Mouse (Mus musculus) forebrain, embryonic 11.5 days (tissue): ENCODE results near the gene Eif4g1. TPM values are rescaled to one million over a fixed set of nuclear protein-coding genes. Genes with fewer than 3 reads are reported as not detected.

ENCODE experiments used
- ATAC-seq: fragments of 200-750 bp; cut with Nextera tagmentation; replicated peaks from 2 replicates; pipeline ENCODE4 v1.8.0; 2017; ENCODE audit warnings: moderate TSS enrichment; ENCODE audit not compliant: low FRiP score
- DNase-seq: peaks from one replicate; pipeline ENCODE4 v3.0.0-alpha.2; 2017; ENCODE audit warnings: low spot score
- H3K27ac ChIP-seq: fragments of 300-500 bp; sonication (generic); 2 replicates; pipeline ENCODE4 v1.5.1; 2014; ENCODE audit warnings: low read depth, low read length
- H3K27me3 ChIP-seq: fragments of 300-500 bp; sonication (generic); 2 replicates; pipeline ENCODE4 v1.6.1; 2014; ENCODE audit warnings: mild to moderate bottlenecking, low read length, mixed read lengths; ENCODE audit not compliant: control insufficient read depth, insufficient read depth
- H3K36me3 ChIP-seq: fragments of 300-500 bp; sonication (generic); 2 replicates; pipeline ENCODE4 v1.6.1; 2014; ENCODE audit warnings: mild to moderate bottlenecking, low read length, moderate library complexity, mixed read lengths; ENCODE audit not compliant: control insufficient read depth, insufficient read depth
- H3K4me1 ChIP-seq: fragments of 300-500 bp; sonication (generic); replicated peaks from 2 replicates; pipeline ENCODE4 v1.6.1; 2014; ENCODE audit warnings: low read length, mixed read lengths; ENCODE audit not compliant: control insufficient read depth, insufficient read depth
- H3K4me2 ChIP-seq: fragments of 300-500 bp; sonication (generic); 2 replicates; pipeline ENCODE4 v1.6.1; 2014; ENCODE audit warnings: low read depth, mild to moderate bottlenecking, low read length, moderate library complexity, mixed read lengths; ENCODE audit not compliant: severe bottlenecking
- H3K4me3 ChIP-seq: fragments of 300-500 bp; sonication (generic); 2 replicates; pipeline ENCODE4 v1.5.1; 2014; ENCODE audit warnings: low read depth, low read length
- H3K9ac ChIP-seq: fragments of 300-500 bp; sonication (generic); 2 replicates; pipeline ENCODE4 v1.6.1; 2014; ENCODE audit warnings: low read length
- H3K9me3 ChIP-seq: fragments of 300-500 bp; sonication (generic); 2 replicates; pipeline ENCODE4 v1.6.1; 2016; ENCODE audit warnings: low read length, mixed read lengths; ENCODE audit not compliant: control insufficient read depth
- WGBS: fragments of 180-500 bp; shearing (Covaris S2); extraction: QIAGEN DNeasy Blood & Tissue Kit; methylation state at CpG from one replicate; pipeline ENCODE4 v1.1.7; 2014; 5-methylcytosine and 5-hydroxymethylcytosine counted together
- polyA plus RNA-seq: library from polyadenylated mRNA; unstranded; fragments of >200 nt; fragmentation: Nextera tagmentation; extraction: Ambion mirVana; gene quantifications from 2 replicates; pipeline ENCODE4 v1.2.1, GENCODE M21; 2014

Gene Eif4g1
- polyA plus RNA-seq, 1 experiment from 2014 or later = 186 TPM

DNA sequence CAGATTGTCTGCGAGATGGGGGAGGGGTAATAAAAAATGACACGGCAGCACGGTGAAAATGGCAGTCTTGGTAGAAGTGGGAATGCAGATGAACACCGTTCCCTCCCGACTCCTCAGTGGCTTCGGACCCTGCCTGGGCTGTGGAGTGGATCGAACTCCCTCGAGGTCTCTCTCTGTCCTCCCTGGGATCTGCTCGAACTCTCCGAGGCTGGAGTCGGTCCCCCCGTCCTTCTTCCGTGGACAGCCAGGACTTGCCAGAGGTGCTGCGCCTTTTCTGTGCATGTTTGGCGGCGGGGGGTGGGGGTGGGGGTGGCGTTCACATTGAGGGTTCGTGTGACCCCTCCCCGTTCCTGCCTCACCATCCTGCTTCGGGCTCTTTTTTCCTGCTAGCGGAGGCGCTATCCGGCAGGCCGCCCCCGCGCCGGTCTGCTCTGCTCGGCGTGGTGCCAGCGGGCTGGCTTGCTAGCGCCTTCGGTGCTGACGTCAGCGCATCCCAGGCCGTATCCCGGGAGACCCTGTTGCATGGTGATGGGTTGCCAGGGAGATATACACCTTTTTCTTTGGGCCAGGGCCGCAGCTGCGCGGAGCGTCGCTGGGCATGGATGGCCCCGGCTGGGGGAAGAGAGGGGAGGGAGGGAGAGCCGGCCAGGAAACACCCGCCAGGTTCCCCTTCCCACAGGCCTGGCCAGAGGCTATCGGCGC lies 27.7 kb downstream of the Eif4g1 start:
- Histone ChIP-seq H3K9me3 (no peaks in the 10 kb centered on the region), H3K36me3 (peaks cover 5% of the 10 kb centered on the region), H3K4me3 (peak overlapping the region; percentile 35), H3K27ac (peak overlapping the region; percentile 58), H3K27me3 (no peaks in the 10 kb centered on the region), H3K9ac (peak overlapping the region; percentile 63), H3K4me1 (peaks cover 21% of the 10 kb centered on the region), H3K4me2 (peak overlapping the region; percentile 69)
- DNase-seq (peak; percentile 95), ATAC-seq (peak; percentile 83)
- WGBS = 3% methylated on average over 46 of the region's 46 CpGs

DNA sequence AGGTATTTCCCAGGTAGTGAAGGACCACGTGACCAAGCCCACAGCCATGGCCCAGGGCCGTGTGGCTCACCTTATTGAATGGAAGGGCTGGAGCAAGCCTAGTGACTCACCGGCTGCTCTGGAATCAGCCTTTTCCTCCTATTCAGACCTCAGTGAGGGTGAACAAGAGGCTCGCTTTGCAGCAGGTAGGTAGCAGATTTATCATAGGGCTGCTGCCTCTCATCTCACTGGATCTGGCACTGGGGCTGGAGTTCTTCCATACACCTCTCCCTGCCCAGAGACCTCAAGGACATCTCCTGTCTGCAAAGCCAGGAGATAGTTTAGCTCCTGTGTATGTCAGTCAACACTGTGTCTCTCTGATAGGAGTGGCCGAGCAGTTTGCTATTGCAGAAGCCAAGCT lies 31.2 kb downstream of the Eif4g1 start:
- H3K36me3 ChIP-seq = no peaks in the 10 kb centered on the region; the same call in 1 of the 2 replicates
- no peak overlapping the region for H3K4me2 ChIP-seq
- H3K9ac ChIP-seq = no peak overlapping the region
- H3K4me1 ChIP-seq = peaks cover 25% of the 10 kb centered on the region
- no peak for ATAC-seq
- no peaks in the 10 kb centered on the region for H3K9me3 ChIP-seq
- no peaks in the 10 kb centered on the region for H3K27me3 ChIP-seq
- H3K4me3 ChIP-seq = no peak overlapping the region
- 78% methylated on average over 5 of the region's 5 CpGs for WGBS
- H3K27ac ChIP-seq = no peak overlapping the region
- DNase-seq = no peak

DNA sequence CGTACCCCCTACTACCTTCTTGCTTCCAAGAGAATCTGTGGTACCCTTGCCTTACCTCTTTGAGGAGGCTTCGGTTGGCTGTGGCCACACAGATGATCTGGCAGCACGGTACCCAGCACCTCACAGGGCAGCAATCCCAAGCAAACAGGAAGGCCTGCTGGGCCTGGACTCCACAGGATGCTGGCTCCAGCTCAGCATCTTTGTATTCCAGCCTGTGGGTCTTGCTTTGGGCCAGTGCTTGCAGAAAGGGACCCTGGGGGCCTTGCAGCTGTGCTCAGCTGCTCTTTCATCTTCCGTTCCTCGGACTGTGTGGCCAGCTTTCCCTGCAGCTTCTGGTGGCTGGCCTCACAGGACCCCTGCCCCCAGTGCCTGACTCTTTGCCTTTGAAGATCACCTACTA lies 31.9 kb downstream of the Eif4g1 start:
- Histone ChIP-seq H3K9me3 (no peaks in the 10 kb centered on the region), H3K27me3 (no peaks in the 10 kb centered on the region), H3K4me3 (no peak overlapping the region), H3K4me1 (peaks cover 26% of the 10 kb centered on the region), H3K4me2 (no peak overlapping the region), H3K27ac (no peak overlapping the region), H3K9ac (no peak overlapping the region), H3K36me3 (no peaks in the 10 kb centered on the region; the same call in 1 of the 2 replicates)
- ATAC-seq (no peak), DNase-seq (no peak)
- 31% methylated on average over 5 of the region's 5 CpGs for WGBS

DNA sequence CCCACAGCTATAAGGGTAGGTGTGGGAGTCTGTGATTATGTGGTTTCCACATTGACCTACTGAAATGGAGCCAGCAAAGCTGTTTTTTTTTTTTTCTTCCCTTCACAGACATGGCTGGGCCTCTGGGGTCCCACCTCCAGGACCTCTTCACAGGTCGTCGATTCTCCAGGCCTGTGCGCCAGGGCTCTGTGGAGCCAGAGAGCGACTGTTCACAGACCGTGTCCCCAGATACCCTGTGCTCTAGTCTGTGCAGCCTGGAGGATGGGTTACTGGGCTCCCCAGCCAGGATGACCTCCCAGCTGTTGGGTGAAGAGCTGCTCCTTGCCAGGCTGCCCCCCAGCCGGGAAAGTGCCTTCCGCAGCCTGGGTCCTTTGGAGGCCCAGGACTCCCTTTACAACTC lies 33.2 kb downstream of the Eif4g1 start:
- Histone ChIP-seq H3K9ac (peak overlapping the region; percentile 42), H3K27ac (peak overlapping the region; percentile 62), H3K27me3 (no peaks in the 10 kb centered on the region), H3K4me3 (0 out of 2 replicates have a peak overlapping the region, but pooled peaks have one; percentile 3), H3K4me1 (peaks cover 20% of the 10 kb centered on the region), H3K9me3 (no peaks in the 10 kb centered on the region), H3K36me3 (no peaks in the 10 kb centered on the region; the same call in 1 of the 2 replicates), H3K4me2 (no peak overlapping the region)
- 46% methylated on average over 7 of the region's 7 CpGs for WGBS
- ATAC-seq (0 out of 2 replicates have a peak, but pooled peaks have one; percentile 34), DNase-seq (no peak)

DNA sequence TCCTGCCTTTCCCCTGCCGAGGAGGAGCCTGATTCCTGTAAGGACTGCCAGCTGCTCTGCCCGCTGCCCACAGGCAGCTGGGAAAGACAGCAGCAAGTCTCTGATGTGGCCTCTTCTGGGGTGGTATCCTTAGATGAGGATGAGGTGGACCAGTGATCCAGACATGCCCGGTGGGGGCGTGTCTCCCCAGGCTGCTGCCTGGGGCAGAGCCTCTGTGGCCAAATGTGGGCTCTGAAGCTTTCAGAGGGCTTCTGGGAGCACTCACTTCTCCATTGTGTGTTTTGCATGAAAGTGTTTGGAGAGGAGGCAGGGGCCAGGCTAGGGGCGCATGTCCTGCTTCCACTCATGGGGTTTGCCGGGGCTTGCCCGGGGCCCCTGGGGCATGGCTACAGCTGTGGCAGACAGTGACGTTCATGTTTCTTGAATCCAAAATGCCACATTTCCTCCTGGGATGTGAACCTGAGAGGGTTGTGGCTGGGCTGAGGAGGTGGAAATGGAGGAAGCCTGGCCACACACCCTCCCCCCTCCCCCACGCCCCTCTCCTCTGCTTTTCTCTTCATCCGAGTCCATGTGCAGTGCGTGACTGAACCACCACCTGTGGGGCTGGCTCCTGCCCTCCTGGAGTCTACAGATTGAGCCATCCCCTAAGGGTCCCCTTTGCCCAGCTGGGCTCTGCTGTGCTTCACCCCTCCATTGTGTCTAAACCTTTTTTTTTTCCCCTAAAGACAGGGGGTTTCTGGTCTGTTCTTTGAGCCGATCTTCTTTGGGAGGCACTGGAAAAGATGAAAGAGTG lies 33.8 kb downstream of the Eif4g1 start:
- H3K9me3 ChIP-seq = no peaks in the 10 kb centered on the region
- H3K4me1 ChIP-seq = peaks cover 17% of the 10 kb centered on the region
- H3K27me3 ChIP-seq = no peaks in the 10 kb centered on the region
- ATAC-seq = peak; percentile 42
- DNase-seq = peak; percentile 67
- H3K4me2 ChIP-seq = peak overlapping the region; percentile 11; the same call in 1 of the 2 replicates
- H3K27ac ChIP-seq = peak overlapping the region; percentile 62
- H3K36me3 ChIP-seq = no peaks in the 10 kb centered on the region; the same call in 1 of the 2 replicates
- H3K9ac ChIP-seq = peak overlapping the region; percentile 42
- 13% methylated on average over 12 of the region's 12 CpGs for WGBS
- H3K4me3 ChIP-seq = 0 out of 2 replicates have a peak overlapping the region, but pooled peaks have one; percentile 3

DNA sequence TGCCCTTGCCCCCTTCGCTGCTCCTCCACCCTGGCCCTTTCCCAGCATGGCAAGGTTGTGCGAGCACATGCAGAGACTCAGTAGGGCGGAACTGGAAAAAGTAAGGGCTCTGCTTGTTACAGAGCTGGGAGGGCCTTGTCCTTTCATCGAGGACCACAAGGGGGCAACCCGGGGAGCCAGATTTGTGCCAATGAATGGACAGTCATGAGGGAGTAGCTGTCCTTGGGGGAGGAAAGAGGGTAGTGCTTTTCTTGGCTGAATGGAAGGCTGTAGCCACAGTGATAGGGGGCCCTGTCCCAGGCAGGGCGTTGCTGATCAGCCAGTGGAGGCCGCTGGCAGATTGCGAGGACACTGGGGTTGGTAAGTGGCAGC lies 34.4 kb downstream of the Eif4g1 start:
- Histone ChIP-seq H3K4me1 (peaks cover 17% of the 10 kb centered on the region), H3K36me3 (no peaks in the 10 kb centered on the region; the same call in 1 of the 2 replicates)
- WGBS = 6% methylated on average over 8 of the region's 8 CpGs

DNA sequence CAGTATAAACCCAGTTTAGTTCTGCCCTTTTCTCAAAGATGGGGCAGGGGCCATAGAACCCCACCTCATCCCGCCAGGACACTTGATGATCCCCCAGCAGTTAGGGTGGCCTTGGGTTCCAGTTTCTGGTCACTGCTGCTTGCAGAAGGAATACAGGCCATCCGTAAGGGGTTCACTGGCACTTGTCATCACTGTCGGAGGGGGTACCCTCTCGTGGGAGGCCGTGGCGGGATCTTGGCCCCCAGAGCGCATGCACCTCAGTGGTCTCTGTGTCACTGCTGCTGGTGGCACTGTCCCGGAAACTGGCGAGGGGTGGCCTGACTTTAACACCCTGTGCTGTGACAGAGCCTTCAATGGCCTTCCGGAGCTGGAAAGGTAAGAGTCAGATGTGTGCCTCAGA lies 35.0 kb downstream of the Eif4g1 start:
- H3K4me3 ChIP-seq = no peak overlapping the region
- H3K9ac ChIP-seq = no peak overlapping the region
- no peak overlapping the region for H3K27ac ChIP-seq
- no peaks in the 10 kb centered on the region for H3K9me3 ChIP-seq
- ATAC-seq (no peak), DNase-seq (no peak)
- no peaks in the 10 kb centered on the region; the same call in 1 of the 2 replicates for H3K36me3 ChIP-seq
- H3K4me2 ChIP-seq = no peak overlapping the region
- WGBS = 94% methylated on average over 10 of the region's 10 CpGs
- no peaks in the 10 kb centered on the region for H3K27me3 ChIP-seq
- H3K4me1 ChIP-seq = peaks cover 17% of the 10 kb centered on the region

More for the DNA sequence above, 34.4 kb downstream of the Eif4g1 start:
- no peak overlapping the region for H3K4me3 ChIP-seq
- no peaks in the 10 kb centered on the region for H3K9me3 ChIP-seq
- H3K27ac ChIP-seq = peak overlapping the region; percentile 62
- no peaks in the 10 kb centered on the region for H3K27me3 ChIP-seq
- ATAC-seq = peak; percentile 63
- H3K9ac ChIP-seq = peak overlapping the region; percentile 42
- 0 out of 2 replicates have a peak overlapping the region, but pooled peaks have one; percentile 11 for H3K4me2 ChIP-seq
- peak; percentile 85 for DNase-seq

DNA sequence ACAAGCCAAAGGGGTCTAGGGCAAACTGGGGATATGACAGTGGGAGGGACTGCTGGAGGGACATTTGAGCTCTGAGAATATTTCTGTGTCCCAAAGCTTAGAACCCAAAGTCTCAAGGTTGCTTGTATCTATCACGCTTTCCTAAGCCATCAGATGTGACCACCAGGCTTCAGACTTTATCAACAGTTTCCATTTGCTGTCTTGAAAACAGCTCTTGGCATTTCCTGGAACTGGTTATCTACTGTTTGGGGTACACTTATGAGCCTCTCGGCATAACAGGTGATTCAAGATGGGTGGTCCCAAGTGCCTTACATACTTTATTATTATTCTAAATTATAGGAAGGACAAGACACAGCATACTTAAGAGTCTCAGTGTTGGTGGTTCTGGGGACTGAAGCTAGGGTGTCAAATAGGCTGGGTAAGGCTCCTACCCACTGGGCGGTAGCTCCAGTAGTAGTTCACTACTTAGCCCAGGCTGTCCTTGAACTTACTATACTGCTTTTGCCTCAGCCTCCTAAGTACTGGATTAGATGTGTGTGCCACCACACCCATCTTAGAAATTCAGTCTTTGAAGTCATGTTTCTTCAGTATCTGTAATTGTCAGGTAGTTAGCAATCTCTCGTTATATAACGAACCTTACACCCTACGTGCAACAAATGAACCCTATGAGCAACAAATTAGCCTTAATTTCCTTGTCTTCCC lies 35.7 kb downstream of the Eif4g1 start:
- DNase-seq (no peak), ATAC-seq (no peak)
- H3K4me2 ChIP-seq = no peak overlapping the region
- H3K4me3 ChIP-seq = no peak overlapping the region
- peaks cover 17% of the 10 kb centered on the region for H3K4me1 ChIP-seq
- H3K9ac ChIP-seq = no peak overlapping the region
- H3K27ac ChIP-seq = no peak overlapping the region
- H3K36me3 ChIP-seq = no peaks in the 10 kb centered on the region; the same call in 1 of the 2 replicates
- 90% methylated on average over 6 of the region's 6 CpGs for WGBS
- H3K27me3 ChIP-seq = no peaks in the 10 kb centered on the region
- H3K9me3 ChIP-seq = no peaks in the 10 kb centered on the region
